Mouse (Mus musculus): ENCODE results near the gene Enthd1.

GRCm38 (mm10) chr15:80607970-80608369 lies 43.0 kb upstream of the Enthd1 start:
- TF ChIP-seq POLR2A (IDR thresholded peaks at IDR 0.05; ENCODE audit: insufficient read depth, low read depth, low read length) (no peak), CTCF (IDR thresholded peaks at IDR 0.05; ENCODE audit: insufficient read depth, low read depth, low read length) (no peak)
